Mouse (Mus musculus) CD4-positive, CD25-positive, alpha-beta regulatory T cell, adult 2 months (primary cell): Measurements from ENCODE around the gene Cd70.
A peak's percentile ranks its signal among the peaks of the same experiment; 100 is the strongest.

Source experiments
- DNase-seq: peaks from one replicate; pipeline ENCODE4 v3.0.0-alpha.2; 2012; ENCODE audit warnings: low read depth, low spot score

Gene Cd70

DNA sequence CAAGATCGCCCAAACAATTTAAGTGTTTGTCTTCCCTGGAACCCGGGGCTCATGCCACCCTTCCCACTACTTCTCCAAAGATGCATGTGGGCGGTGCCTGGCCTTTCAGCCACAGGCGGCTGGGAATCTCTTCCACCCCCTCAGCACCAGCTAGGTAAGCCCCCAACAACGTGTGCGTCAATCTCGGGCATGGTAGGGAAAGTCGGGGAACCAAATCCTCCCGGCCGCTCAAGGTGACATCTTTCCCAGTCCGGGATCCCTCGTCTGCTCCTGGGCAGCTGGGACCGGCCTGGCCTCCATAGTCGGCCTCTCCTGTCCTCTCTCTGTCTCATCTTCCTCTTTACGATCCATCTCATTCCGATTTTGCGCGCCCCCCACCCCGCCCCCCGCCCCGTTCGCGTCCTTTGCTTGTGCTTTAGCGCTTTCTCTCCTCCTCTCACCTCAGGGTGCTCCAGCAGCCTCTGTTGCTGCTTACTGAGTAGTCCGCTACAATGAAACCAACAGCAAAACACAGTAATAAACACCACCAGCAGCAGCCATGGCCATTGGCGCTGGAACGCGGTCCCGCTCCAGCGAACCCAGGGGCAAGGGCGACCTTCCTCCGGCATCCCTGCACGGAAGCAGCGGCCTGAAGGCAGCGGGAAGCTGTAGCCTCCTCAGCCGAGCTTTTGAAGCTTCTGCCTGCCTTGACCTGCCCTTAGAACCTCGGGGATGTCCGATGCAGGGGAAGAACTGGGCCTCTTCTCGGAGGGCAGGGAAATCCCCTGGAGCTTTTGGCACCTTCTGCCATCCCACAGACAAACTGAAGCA, at the start of gene Cd70:
Gene Cd70, minus strand, starts transcription at position 784 of the 810 bp plus-strand sequence.
- DNase-seq = peak; percentile 19

GRCm38 (mm10) chr17:57198252-57198651, 48.7 kb upstream of the Cd70 start:
- no peak for DNase-seq

GRCm38 (mm10) chr17:57195326-57196010, 45.9 kb upstream of the Cd70 start:
- no peak for DNase-seq

DNA sequence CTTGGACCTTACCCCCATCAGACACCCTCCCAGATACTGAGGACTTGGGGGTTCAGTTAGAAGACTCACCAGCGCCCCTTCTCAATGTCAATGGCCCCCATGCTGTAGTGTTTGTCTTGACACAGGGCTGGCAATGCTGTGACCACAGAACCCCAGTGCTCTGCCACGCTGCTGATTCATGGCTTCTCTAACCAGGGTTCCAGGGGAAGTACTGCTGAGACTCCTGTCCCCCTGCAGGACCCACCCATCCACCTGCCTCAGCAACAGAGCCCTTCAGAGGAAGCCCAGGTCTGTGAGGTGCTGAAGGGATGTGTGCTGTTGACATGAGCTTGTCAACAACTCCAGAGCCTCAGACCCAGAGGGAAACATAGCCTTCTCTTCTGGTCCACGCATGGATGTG, 45.2 kb upstream of the Cd70 start:
- DNase-seq = peak; percentile 8

DNA sequence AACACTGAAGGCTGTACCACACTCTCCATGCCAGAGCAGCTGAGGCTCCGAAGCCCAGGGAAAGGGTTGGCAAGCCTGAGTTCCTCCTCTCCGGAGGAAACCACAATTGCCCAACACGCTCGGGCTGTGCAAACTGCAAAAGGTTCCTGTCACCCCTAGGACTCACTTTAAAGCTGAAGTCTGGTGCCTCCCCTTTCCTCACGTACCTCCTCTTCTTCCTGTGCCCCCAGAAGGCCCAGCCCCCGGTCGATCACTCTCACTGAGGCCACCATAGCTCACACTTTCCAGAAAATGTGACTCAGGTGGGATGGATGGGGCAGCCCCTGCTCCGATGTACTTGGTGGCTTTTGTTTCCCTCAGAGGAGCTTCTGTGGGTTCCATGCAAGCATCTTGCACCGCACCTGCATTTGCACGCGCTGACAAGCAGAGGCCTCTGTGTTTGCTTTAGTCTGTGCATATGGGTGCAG, 44.5 kb upstream of the Cd70 start, which contains the start of gene Tnfsf14:
Gene Tnfsf14, minus strand, starts transcription at position 137 of the 467 bp plus-strand sequence.
- DNase-seq = peak; percentile 63

- peak; percentile 43 for DNase-seq
Measured at GRCm38 (mm10) chr17:57188510-57189192, 39.1 kb upstream of the Cd70 start.

DNA sequence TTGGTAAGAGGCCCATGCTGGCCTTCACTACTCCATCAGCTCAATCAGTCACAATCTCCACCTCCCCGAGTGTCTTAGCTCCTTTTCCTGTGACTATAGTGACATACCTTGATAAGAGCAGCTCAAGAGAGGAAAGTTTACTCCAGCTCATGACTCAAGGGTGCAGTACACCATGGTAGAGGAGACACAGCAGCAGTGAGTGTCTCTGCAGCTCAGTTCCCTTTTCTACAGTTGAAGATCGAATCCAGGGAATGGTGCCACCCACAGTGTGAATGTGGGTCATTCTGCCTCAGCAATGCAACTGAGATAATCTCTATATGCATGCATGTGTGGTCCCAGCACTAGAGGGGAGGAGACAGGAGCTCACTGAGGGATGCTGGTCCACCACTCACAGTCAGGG, 36.1 kb upstream of the Cd70 start:
- no peak for DNase-seq

DNA sequence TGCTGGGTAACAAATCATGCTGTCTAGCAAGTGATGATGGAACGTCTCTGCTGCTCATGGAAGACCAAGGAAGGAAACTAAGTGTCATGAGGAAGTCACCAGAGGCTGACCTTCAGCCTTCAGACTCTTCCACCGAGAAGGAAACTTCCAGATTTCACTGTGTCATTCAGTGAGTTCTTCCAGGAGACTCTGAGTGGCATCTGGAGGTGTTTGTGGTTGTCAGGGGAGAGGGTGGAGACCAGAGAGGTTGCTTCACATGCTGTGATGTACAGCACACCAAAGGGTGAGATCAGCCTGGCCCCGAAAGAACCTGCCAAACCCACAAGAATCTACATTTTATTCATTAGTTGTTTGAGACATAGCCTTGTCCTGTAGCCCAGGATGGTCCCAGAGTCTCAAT, 33.3 kb upstream of the Cd70 start:
- DNase-seq = no peak

GRCm38 (mm10) chr17:57180363-57180762, 30.8 kb upstream of the Cd70 start:
- DNase-seq = peak; percentile 80

DNA sequence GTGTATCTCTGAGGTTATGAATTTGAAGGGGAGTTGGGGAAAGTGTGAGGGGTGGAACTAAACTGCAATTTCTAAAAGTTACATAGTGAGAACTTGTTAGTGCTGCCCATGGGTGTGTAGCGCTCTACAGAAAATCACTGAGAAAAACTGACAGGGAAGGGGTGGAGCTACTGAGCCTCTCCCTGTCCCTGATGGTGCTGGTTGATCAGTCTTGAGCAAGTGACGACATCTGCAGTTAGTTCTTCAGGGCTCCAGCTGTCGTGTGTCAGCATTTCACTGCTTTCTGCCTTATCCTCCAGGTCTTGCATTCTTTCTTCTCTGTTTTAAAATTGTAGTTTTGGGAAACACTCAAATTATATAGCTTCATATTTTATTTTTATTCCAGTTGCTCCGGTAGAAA, 23.8 kb upstream of the Cd70 start:
- DNase-seq = no peak

DNA sequence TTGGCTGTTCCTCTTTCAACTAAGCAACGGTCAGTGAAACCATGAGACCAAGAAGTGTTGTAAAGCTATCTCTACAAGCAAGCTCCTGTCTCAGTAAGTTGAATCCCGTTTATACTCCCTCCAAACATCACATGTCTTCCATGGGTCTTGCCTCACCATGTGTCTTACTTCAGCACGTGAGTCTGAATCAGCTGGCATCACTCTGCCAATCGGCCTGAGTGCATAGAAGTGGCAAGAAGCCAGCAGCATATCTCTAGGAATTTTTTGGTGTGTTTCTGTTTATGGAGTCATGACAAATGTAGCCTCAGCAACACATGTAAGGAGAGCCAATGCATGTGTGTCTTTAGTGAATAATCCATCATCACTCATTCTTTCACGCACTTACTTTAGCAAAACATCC, 22.8 kb upstream of the Cd70 start:
- DNase-seq = no peak

- DNase-seq = no peak
Measured at GRCm38 (mm10) chr17:57170616-57171260, 21.2 kb upstream of the Cd70 start.

GRCm38 (mm10) chr17:57166800-57167791, 17.5 kb upstream of the Cd70 start:
- DNase-seq = peak; percentile 90

DNA sequence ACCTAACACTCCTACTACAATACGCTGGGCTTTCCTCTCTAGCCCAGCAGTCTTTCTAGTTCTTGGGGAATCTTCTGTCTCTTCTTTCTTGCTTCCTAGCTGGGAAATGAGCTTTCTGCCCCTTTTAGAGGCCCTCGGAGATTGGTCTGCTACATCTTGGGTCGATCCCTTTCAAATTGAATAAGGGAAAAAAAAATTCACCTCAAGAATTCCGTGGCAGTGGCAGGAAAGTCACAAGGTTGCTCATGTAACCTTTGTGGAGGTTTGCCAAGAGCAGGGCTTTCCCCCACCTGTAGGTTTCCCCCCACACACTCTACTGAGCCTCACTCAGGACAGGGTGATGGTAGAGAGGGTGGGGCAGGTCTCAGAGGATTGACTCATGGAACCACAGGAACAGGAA, 4.2 kb upstream of the Cd70 start:
- no peak for DNase-seq

- DNase-seq = no peak
Measured at GRCm38 (mm10) chr17:57153006-57153405, 3.4 kb upstream of the Cd70 start.

DNA sequence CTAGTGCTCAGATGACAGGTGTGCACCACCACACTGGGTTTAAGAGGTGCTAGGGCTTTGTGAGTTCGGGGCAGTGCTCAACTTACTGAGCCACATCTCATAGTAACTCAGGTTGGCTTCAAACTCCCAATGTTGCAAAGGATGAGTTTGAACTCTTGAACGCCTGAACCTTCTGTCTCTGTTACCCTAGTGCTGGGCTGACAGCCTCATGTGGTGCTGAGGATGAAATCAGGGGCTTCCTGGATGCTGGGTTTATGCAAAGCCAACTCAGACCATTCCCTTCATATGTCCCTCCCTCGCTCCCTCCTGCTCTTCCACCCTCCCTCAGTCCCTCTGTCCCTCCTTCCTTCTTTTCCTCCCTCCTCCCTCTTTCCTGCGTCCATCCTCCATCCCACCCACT, 1.2 kb downstream of the Cd70 start:
- no peak for DNase-seq

GRCm38 (mm10) chr17:57145115-57145514, 4.5 kb downstream of the Cd70 start:
- DNase-seq = no peak

- no peak for DNase-seq
Measured at GRCm38 (mm10) chr17:57143704-57144103, 5.9 kb downstream of the Cd70 start.

DNA sequence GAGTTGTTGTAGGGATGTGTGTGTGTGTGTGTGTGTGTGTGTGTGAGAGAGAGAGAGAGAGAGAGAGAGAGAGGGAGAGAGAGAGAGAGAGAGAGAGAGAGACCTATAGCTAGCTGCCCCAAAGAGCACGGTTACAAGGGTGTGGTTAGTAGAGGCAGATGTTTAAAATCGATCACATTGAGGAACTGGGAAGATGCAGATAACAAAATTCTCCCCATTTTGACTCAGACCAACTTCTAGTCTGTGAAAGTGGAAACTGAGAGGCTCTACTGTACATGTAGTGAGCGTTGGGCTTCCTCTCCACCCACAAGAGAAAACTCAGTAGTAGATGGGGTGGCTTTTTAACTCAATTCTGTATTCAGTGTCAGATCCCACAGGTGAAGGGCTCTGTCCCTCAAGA, 9.9 kb downstream of the Cd70 start:
- DNase-seq = no peak

GRCm38 (mm10) chr17:57138676-57139075, 10.9 kb downstream of the Cd70 start:
- no peak for DNase-seq

GRCm38 (mm10) chr17:57135635-57136034, 13.9 kb downstream of the Cd70 start:
- no peak for DNase-seq
